Mouse (Mus musculus) left cerebral cortex, postnatal 10 days (tissue): ENCODE measurements around the gene Fbxw14. TPM values are rescaled to one million over a fixed set of nuclear protein-coding genes. Genes with fewer than 3 reads are reported as not detected.
"Not testable (repeated sequence)": the region's sequence is repeated elsewhere in the genome, so short reads cannot be mapped to it uniquely, and the experiment has no call there.

Source experiments
- DNase-seq, 2 experiments: peaks; one replicate each; pipeline ENCODE4 v3.0.0; 2021 to 2022; ENCODE audit warnings: low spot score in 2 of 2, mixed read lengths in 1 of 2; ENCODE audit errors: extremely low spot score in 1 of 2
- intact Hi-C: fragments of 180-260 bp; cut with DNase I; formaldehyde crosslinking; loops from one replicate; pipeline ENCODE4 v1.15.1; 2025
- total RNA-seq, 2 experiments: library from RNA; stranded (reverse); gene quantifications; 2 replicates each; pipeline ENCODE4 v1.2.3; 2021

Gene Fbxw14
- total RNA-seq, result not detected

GRCm38 (mm10) chr9:109287576-109287975, at the start of gene Fbxw14:
Fbxw14 (minus strand) TSS chr9:109287676.
- intact Hi-C loops, DNase-seq: not testable (repeated sequence)

DNA sequence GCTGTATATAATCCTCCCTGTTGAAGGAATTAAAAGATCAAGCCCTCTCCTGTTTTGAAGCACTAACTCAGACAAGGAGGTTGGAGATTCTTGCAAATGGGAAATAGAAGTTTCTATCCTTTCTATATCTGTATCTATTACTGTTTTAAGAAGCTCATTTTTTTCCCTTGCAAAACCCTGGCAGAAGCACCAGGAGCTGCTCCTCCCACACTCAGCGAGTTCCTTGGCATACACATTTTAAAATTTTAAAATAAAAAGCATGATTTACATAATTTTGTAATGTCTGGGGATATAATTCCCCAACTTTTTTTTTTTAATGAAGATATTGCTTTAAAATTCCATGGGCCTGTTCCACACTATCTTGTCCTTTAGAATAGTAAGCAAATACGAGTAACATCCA, 24.4 kb downstream of the Fbxw14 start:
- intact Hi-C loops, result no loop called here
- peak in 1 of 2 experiments; percentile 9 for DNase-seq

GRCm38 (mm10) chr9:109234654-109235053, 52.8 kb downstream of the Fbxw14 start, which contains the start of gene Fbxw20:
Fbxw20 (minus strand) TSS chr9:109234754.
- DNase-seq, result no peak
- intact Hi-C loops, result no loop called here

Other genes starting within 250 kb of the Fbxw14 start
- gene Shisa5, start 249.1 kb downstream of the Fbxw14 start, total RNA-seq, result 10 to 100 TPM; 46.2 to 56.7 TPM
- 10 to 100 TPM; 11.4 to 12.1 TPM for gene Trex1, start 227.9 kb downstream of the Fbxw14 start, total RNA-seq
- gene Atrip, start 213.6 kb downstream of the Fbxw14 start, total RNA-seq, result 10 to 100 TPM; 24.4 to 29.0 TPM
- gene Ccdc51, start 205.2 kb downstream of the Fbxw14 start, total RNA-seq, result 1 to 10 TPM; 6.4 TPM
- 100 to 1,000 TPM; 384 to 385 TPM for gene Tma7, start 205.1 kb downstream of the Fbxw14 start, total RNA-seq
- gene Plxnb1, start 192.3 kb downstream of the Fbxw14 start, total RNA-seq, result 10 to 100 TPM; 56.9 to 65.2 TPM
- not detected for gene Fbxw21, start 125.6 kb downstream of the Fbxw14 start, total RNA-seq
- not detected for gene Fbxw13, start 91.7 kb downstream of the Fbxw14 start, total RNA-seq
- gene Fbxw20, start 52.9 kb downstream of the Fbxw14 start, total RNA-seq, result not detected
- not detected for gene Fbxw28, start 52.0 kb upstream of the Fbxw14 start, total RNA-seq
- gene Fbxw22, start 116.6 kb upstream of the Fbxw14 start, total RNA-seq, result not detected
- not detected for gene Fbxw16, start 161.5 kb upstream of the Fbxw14 start, total RNA-seq
- gene Fbxw19, start 208.2 kb upstream of the Fbxw14 start, total RNA-seq, result not detected